Mouse (Mus musculus): Measurements from ENCODE around the gene 1700057G04Rik. TPM values are rescaled to one million over a fixed set of nuclear protein-coding genes. Genes with fewer than 3 reads are reported as not detected.

Gene 1700057G04Rik
- polyA plus RNA-seq (2015; fragmentation: Nextera tagmentation; extraction: Ambion mirVana): not detected in 2 replicates

GRCm38 (mm10) chr9:92309077-92309476, at the start of gene 1700057G04Rik:
TSS of gene 1700057G04Rik (plus strand) at chr9:92309377.
- Histone ChIP-seq H3K4me2 (ENCODE audit: low read depth, low read length) (no peak within 1 kb of the TSS), H3K36me3 (ENCODE audit: control insufficient read depth, insufficient read depth) (no peaks in the 10 kb centered on the region), H3K27ac (ENCODE audit: low read length) (no peak within 1 kb of the TSS), H3K4me3 (ENCODE audit: low read depth, low read length) (no peak within 1 kb of the TSS), H3K9ac (ENCODE audit: low read depth, low read length) (no peak within 1 kb of the TSS), H3K27me3 (ENCODE audit: control insufficient read depth, insufficient read depth, low read depth, low read length) (no peaks in the 10 kb centered on the region), H3K9me3 (replicated peaks; ENCODE audit: control insufficient read depth, low read length) (no peaks in the 10 kb centered on the region), H3K4me1 (ENCODE audit: control insufficient read depth, low read depth, low read length) (no peaks in the 10 kb centered on the region)
- ATAC-seq (ENCODE audit: low read depth): no peak
- 51% methylated on average over 1 of the region's 1 CpGs for WGBS (ENCODE audit: insufficient replicate concordance)

GRCm38 (mm10) chr9:92260481-92261159, 48.6 kb upstream of the 1700057G04Rik start:
- Histone ChIP-seq H3K27me3 (ENCODE audit: control insufficient read depth, insufficient read depth, low read depth, low read length) (no peaks in the 10 kb centered on the region), H3K9me3 (replicated peaks; ENCODE audit: control insufficient read depth, low read length) (no peaks in the 10 kb centered on the region), H3K4me2 (ENCODE audit: low read depth, low read length) (no peak overlapping the region), H3K4me1 (ENCODE audit: control insufficient read depth, low read depth, low read length) (peaks cover 3% of the 10 kb centered on the region), H3K36me3 (ENCODE audit: control insufficient read depth, insufficient read depth) (no peaks in the 10 kb centered on the region; the same call in 1 of the 2 replicates), H3K4me3 (ENCODE audit: low read depth, low read length) (no peak overlapping the region), H3K9ac (ENCODE audit: low read depth, low read length) (no peak overlapping the region), H3K27ac (ENCODE audit: low read length) (no peak overlapping the region)
- ATAC-seq (ENCODE audit: low read depth): no peak
- WGBS (ENCODE audit: insufficient replicate concordance): 43% methylated on average over 7 of the region's 7 CpGs

GRCm38 (mm10) chr9:92265719-92266118, 43.5 kb upstream of the 1700057G04Rik start:
- Histone ChIP-seq H3K36me3 (ENCODE audit: control insufficient read depth, insufficient read depth) (peaks cover 6% of the 10 kb centered on the region; the same call in 1 of the 2 replicates), H3K4me2 (ENCODE audit: low read depth, low read length) (peak overlapping the region; percentile 46), H3K9me3 (replicated peaks; ENCODE audit: control insufficient read depth, low read length) (no peaks in the 10 kb centered on the region), H3K27me3 (ENCODE audit: control insufficient read depth, insufficient read depth, low read depth, low read length) (no peaks in the 10 kb centered on the region), H3K27ac (ENCODE audit: low read length) (peak overlapping the region; percentile 58), H3K4me3 (ENCODE audit: low read depth, low read length) (peak overlapping the region; percentile 35), H3K9ac (ENCODE audit: low read depth, low read length) (no peak overlapping the region), H3K4me1 (ENCODE audit: control insufficient read depth, low read depth, low read length) (peaks cover 4% of the 10 kb centered on the region)
- ATAC-seq (ENCODE audit: low read depth): peak; percentile 28; the same call in 1 of the 2 replicates
- 58% methylated on average over 4 of the region's 4 CpGs for WGBS (ENCODE audit: insufficient replicate concordance)

GRCm38 (mm10) chr9:92266558-92267171, 42.5 kb upstream of the 1700057G04Rik start:
- Histone ChIP-seq H3K36me3 (ENCODE audit: control insufficient read depth, insufficient read depth) (peaks cover 7% of the 10 kb centered on the region; the same call in 1 of the 2 replicates), H3K27ac (ENCODE audit: low read length) (peak overlapping the region; percentile 58), H3K4me2 (ENCODE audit: low read depth, low read length) (no peak overlapping the region), H3K27me3 (ENCODE audit: control insufficient read depth, insufficient read depth, low read depth, low read length) (no peaks in the 10 kb centered on the region), H3K4me1 (ENCODE audit: control insufficient read depth, low read depth, low read length) (peaks cover 4% of the 10 kb centered on the region), H3K9ac (ENCODE audit: low read depth, low read length) (no peak overlapping the region), H3K9me3 (replicated peaks; ENCODE audit: control insufficient read depth, low read length) (no peaks in the 10 kb centered on the region), H3K4me3 (ENCODE audit: low read depth, low read length) (no peak overlapping the region)
- ATAC-seq (ENCODE audit: low read depth): peak; percentile 55; the same call in 1 of the 2 replicates
- WGBS (ENCODE audit: insufficient replicate concordance): 64% methylated on average over 8 of the region's 8 CpGs

GRCm38 (mm10) chr9:92267732-92268131, 41.4 kb upstream of the 1700057G04Rik start:
- H3K36me3 ChIP-seq (ENCODE audit: control insufficient read depth, insufficient read depth): peaks cover 7% of the 10 kb centered on the region; the same call in 1 of the 2 replicates
- H3K9ac ChIP-seq (ENCODE audit: low read depth, low read length): no peak overlapping the region
- ATAC-seq (ENCODE audit: low read depth): no peak
- no peak overlapping the region for H3K4me2 ChIP-seq (ENCODE audit: low read depth, low read length)
- 85% methylated on average over 1 of the region's 1 CpGs for WGBS (ENCODE audit: insufficient replicate concordance)
- H3K27ac ChIP-seq (ENCODE audit: low read length): no peak overlapping the region
- no peak overlapping the region for H3K4me3 ChIP-seq (ENCODE audit: low read depth, low read length)
- no peaks in the 10 kb centered on the region for H3K9me3 ChIP-seq (replicated peaks; ENCODE audit: control insufficient read depth, low read length)
- no peaks in the 10 kb centered on the region for H3K27me3 ChIP-seq (ENCODE audit: control insufficient read depth, insufficient read depth, low read depth, low read length)
- peaks cover 4% of the 10 kb centered on the region for H3K4me1 ChIP-seq (ENCODE audit: control insufficient read depth, low read depth, low read length)

GRCm38 (mm10) chr9:92269829-92270404, 39.3 kb upstream of the 1700057G04Rik start:
- no peak for ATAC-seq (ENCODE audit: low read depth)
- 49% methylated on average over 5 of the region's 5 CpGs for WGBS (ENCODE audit: insufficient replicate concordance)
- no peaks in the 10 kb centered on the region for H3K9me3 ChIP-seq (replicated peaks; ENCODE audit: control insufficient read depth, low read length)

GRCm38 (mm10) chr9:92270927-92271326, 38.2 kb upstream of the 1700057G04Rik start:
- Histone ChIP-seq H3K4me3 (ENCODE audit: low read depth, low read length) (no peak overlapping the region), H3K4me2 (ENCODE audit: low read depth, low read length) (no peak overlapping the region), H3K9ac (ENCODE audit: low read depth, low read length) (no peak overlapping the region), H3K4me1 (ENCODE audit: control insufficient read depth, low read depth, low read length) (peaks cover 25% of the 10 kb centered on the region), H3K36me3 (ENCODE audit: control insufficient read depth, insufficient read depth) (peaks cover 7% of the 10 kb centered on the region; the same call in 1 of the 2 replicates), H3K27ac (ENCODE audit: low read length) (no peak overlapping the region), H3K9me3 (replicated peaks; ENCODE audit: control insufficient read depth, low read length) (no peaks in the 10 kb centered on the region), H3K27me3 (ENCODE audit: control insufficient read depth, insufficient read depth, low read depth, low read length) (no peaks in the 10 kb centered on the region)
- 59% methylated on average over 4 of the region's 4 CpGs for WGBS (ENCODE audit: insufficient replicate concordance)
- ATAC-seq (ENCODE audit: low read depth): no peak

More at GRCm38 (mm10) chr9:92269829-92270404, 39.3 kb upstream of the 1700057G04Rik start:
- no peak overlapping the region for H3K4me2 ChIP-seq (ENCODE audit: low read depth, low read length)
- no peak overlapping the region for H3K4me3 ChIP-seq (ENCODE audit: low read depth, low read length)
- peaks cover 21% of the 10 kb centered on the region for H3K4me1 ChIP-seq (ENCODE audit: control insufficient read depth, low read depth, low read length)
- no peaks in the 10 kb centered on the region for H3K27me3 ChIP-seq (ENCODE audit: control insufficient read depth, insufficient read depth, low read depth, low read length)
- peaks cover 7% of the 10 kb centered on the region; the same call in 1 of the 2 replicates for H3K36me3 ChIP-seq (ENCODE audit: control insufficient read depth, insufficient read depth)
- H3K27ac ChIP-seq (ENCODE audit: low read length): no peak overlapping the region
- H3K9ac ChIP-seq (ENCODE audit: low read depth, low read length): no peak overlapping the region

- no peaks in the 10 kb centered on the region for H3K27me3 ChIP-seq (ENCODE audit: control insufficient read depth, insufficient read depth, low read depth, low read length)
- no peaks in the 10 kb centered on the region for H3K9me3 ChIP-seq (replicated peaks; ENCODE audit: control insufficient read depth, low read length)
- peaks cover 7% of the 10 kb centered on the region; the same call in 1 of the 2 replicates for H3K36me3 ChIP-seq (ENCODE audit: control insufficient read depth, insufficient read depth)
- no peak overlapping the region for H3K4me2 ChIP-seq (ENCODE audit: low read depth, low read length)
- H3K4me1 ChIP-seq (ENCODE audit: control insufficient read depth, low read depth, low read length): peaks cover 25% of the 10 kb centered on the region
- ATAC-seq (ENCODE audit: low read depth): peak; percentile 22; the same call in 1 of the 2 replicates
- H3K4me3 ChIP-seq (ENCODE audit: low read depth, low read length): no peak overlapping the region
- no peak overlapping the region for H3K9ac ChIP-seq (ENCODE audit: low read depth, low read length)
- H3K27ac ChIP-seq (ENCODE audit: low read length): peak overlapping the region; percentile 33; the same call in 1 of the 2 replicates
- WGBS (ENCODE audit: insufficient replicate concordance): 60% methylated on average over 4 of the region's 4 CpGs
These were observed 36.5 kb upstream of the 1700057G04Rik start for GRCm38 (mm10) chr9:92272650-92273049.

All from liver, embryonic 16.5 days (tissue).